Mouse (Mus musculus) embryonic fibroblast, embryonic 13.5 days (primary cell): ENCODE results near the gene Edaradd.

Source experiments
- CTCF ChIP-seq: IDR thresholded peaks from 2 replicates; pipeline ENCODE4 v1.5.1; 2011; ENCODE audit warnings: mild to moderate bottlenecking, control low read depth, low read length, moderate library complexity, borderline replicate concordance; ENCODE audit not compliant: insufficient read depth
- POLR2A ChIP-seq: IDR thresholded peaks from 2 replicates; pipeline ENCODE4 v1.6.1; 2011; ENCODE audit warnings: low read depth, mild to moderate bottlenecking, control low read depth, low read length, moderate library complexity

DNA sequence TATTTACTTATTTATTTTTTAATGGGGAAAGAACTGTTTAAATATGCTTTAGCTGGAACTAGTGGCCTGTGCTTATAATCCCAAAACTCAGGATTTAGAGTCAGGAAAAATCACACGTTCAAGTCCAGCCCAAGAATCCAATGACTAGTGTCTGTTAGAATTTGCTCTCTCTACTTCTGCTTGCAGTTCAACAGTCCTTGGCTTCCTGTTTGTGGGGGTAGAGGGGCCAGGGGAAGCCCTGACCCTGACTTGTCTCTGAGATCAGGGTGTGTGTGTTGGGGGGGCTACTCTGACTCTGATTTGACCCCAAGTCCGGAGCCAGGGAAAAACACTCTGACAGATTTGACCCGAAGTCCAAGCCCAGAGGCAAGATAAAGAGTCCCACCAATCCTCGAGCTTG, 5.4 kb upstream of the Edaradd start:
- TF ChIP-seq CTCF (no peak), POLR2A (no peak)
